Mouse (Mus musculus) c-Kit-positive CD71-positive TER-119-negative erythroid progenitor cells, embryonic 14.5 days (primary cell): Measurements from ENCODE around the gene Mad1l1.

Experiments used
- DNase-seq: peaks from one replicate; pipeline ENCODE4 v3.0.0-alpha.2; 2013; ENCODE audit warnings: low read depth

Mad1l1 gene

GRCm38 (mm10) chr5:140177582-140177981 is 143.8 kb downstream of the Mad1l1 start:
- no peak for DNase-seq

GRCm38 (mm10) chr5:140176370-140176769 is 145.0 kb downstream of the Mad1l1 start:
- DNase-seq = no peak

- no peak for DNase-seq
Observed at GRCm38 (mm10) chr5:140174814-140175490, 146.4 kb downstream of the Mad1l1 start.

- no peak for DNase-seq
Observed at GRCm38 (mm10) chr5:140174066-140174465, 147.3 kb downstream of the Mad1l1 start.

- no peak for DNase-seq
Observed at GRCm38 (mm10) chr5:140173181-140173580, 148.2 kb downstream of the Mad1l1 start.

- DNase-seq = no peak
Observed at GRCm38 (mm10) chr5:140171710-140172109, 149.6 kb downstream of the Mad1l1 start.

GRCm38 (mm10) chr5:140167531-140167930 is 153.8 kb downstream of the Mad1l1 start:
- no peak for DNase-seq

GRCm38 (mm10) chr5:140167080-140167479 is 154.3 kb downstream of the Mad1l1 start:
- DNase-seq = no peak

- DNase-seq = no peak
Observed at GRCm38 (mm10) chr5:140163947-140164346, 157.4 kb downstream of the Mad1l1 start.

- DNase-seq = no peak
Observed at GRCm38 (mm10) chr5:140162071-140162845, 159.1 kb downstream of the Mad1l1 start.

- DNase-seq = no peak
Observed at GRCm38 (mm10) chr5:140159007-140159406, 162.3 kb downstream of the Mad1l1 start.

GRCm38 (mm10) chr5:140157886-140158627 is 163.3 kb downstream of the Mad1l1 start:
- DNase-seq = peak; percentile 38

- DNase-seq = no peak
Observed at GRCm38 (mm10) chr5:140154166-140154565, 167.2 kb downstream of the Mad1l1 start.

GRCm38 (mm10) chr5:140151871-140152270 is 169.5 kb downstream of the Mad1l1 start:
- DNase-seq = no peak

- no peak for DNase-seq
Observed at GRCm38 (mm10) chr5:140151180-140151579, 170.2 kb downstream of the Mad1l1 start.

- no peak for DNase-seq
Observed at GRCm38 (mm10) chr5:140150694-140151093, 170.7 kb downstream of the Mad1l1 start.

- no peak for DNase-seq
Observed at GRCm38 (mm10) chr5:140150136-140150535, 171.2 kb downstream of the Mad1l1 start.

- DNase-seq = no peak
Observed at GRCm38 (mm10) chr5:140149298-140149697, 172.1 kb downstream of the Mad1l1 start.

GRCm38 (mm10) chr5:140143541-140143940 is 177.8 kb downstream of the Mad1l1 start:
- no peak for DNase-seq

- DNase-seq = no peak
Observed at GRCm38 (mm10) chr5:140141336-140141735, 180.0 kb downstream of the Mad1l1 start.

GRCm38 (mm10) chr5:140140214-140140613 is 181.1 kb downstream of the Mad1l1 start:
- DNase-seq = no peak

- no peak for DNase-seq
Observed at GRCm38 (mm10) chr5:140135734-140136625, 185.4 kb downstream of the Mad1l1 start.
